Mouse (Mus musculus): Measurements from ENCODE around the gene Cep162.
A peak's percentile ranks its signal among the peaks of the same experiment; 100 is the strongest.

Gene Cep162

GRCm38 (mm10) chr9:87152641-87153325 is 102.6 kb downstream of the Cep162 start:
- DNase-seq: no peak

GRCm38 (mm10) chr9:87147927-87148326 is 107.4 kb downstream of the Cep162 start:
- DNase-seq: no peak

GRCm38 (mm10) chr9:87146400-87146799 is 108.9 kb downstream of the Cep162 start:
- no peak for DNase-seq

- no peak for DNase-seq
Observed at GRCm38 (mm10) chr9:87145671-87146070, 109.7 kb downstream of the Cep162 start.

GRCm38 (mm10) chr9:87145180-87145579 is 110.2 kb downstream of the Cep162 start:
- peak in 1 of 2 experiments; percentile 4 for DNase-seq

- peak; percentile 10 to 20 for DNase-seq
Observed at GRCm38 (mm10) chr9:87144532-87144931, 110.8 kb downstream of the Cep162 start.

- peak; percentile 59 to 69 for DNase-seq
Observed at GRCm38 (mm10) chr9:87144106-87144505, 111.2 kb downstream of the Cep162 start, which contains the start of gene Mrap2. Gene Mrap2 (plus strand): TSS chr9:87144306.

- no peak for DNase-seq
Observed at GRCm38 (mm10) chr9:87143076-87143475, 112.3 kb downstream of the Cep162 start.
